Mouse (Mus musculus): ENCODE results near the gene Col4a1.
A peak's percentile ranks its signal among the peaks of the same experiment; 100 is the strongest.

The Col4a1 gene

GRCm38 (mm10) chr8:11312349-11313175 lies at the start of gene Col4a1, which contains the start of gene Col4a2:
Col4a1 (minus strand) TSS chr8:11312826.
Col4a2 (plus strand) TSS chr8:11312805.
- no peaks in the 10 kb centered on the region for H3K36me3 ChIP-seq (ENCODE audit: control insufficient read depth, insufficient read depth, low read length, poor library complexity, severe bottlenecking)
- no peak for DNase-seq (ENCODE audit: low read depth, low spot score)
- H3K27me3 ChIP-seq (ENCODE audit: control insufficient read depth, insufficient read depth, low read length, poor library complexity, severe bottlenecking) = no peaks in the 10 kb centered on the region

DNA sequence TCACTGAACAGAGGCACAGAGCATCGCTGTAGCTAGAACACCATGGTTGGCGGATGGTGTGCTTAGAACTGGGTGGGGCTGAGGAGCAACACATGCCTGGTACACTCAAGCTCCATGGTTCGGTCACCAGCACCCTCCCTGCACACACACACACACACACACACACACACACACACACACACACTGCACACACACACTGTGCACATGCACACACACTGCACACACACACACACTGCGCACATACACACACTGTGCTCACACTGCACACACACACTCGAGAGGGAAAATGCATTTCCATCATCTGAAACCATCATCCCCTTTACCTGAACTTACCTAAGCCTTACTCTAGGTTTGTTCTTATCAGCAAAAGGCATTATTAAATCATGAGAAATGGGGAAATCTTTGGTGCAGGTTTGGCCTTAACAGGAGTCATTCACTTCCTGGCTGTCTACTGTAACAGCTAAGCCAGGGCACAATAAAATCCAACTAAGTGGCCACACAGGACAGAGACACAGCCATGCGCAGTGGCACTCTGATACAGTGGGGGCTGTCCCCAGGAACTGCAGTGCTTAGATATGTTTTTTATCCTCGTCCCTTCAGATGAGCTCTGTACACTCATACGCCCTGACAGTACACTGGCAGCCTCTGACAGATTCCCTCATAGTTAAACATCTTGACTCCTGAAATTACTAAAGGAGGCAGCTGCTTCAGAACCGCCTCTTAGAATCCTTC lies 49.1 kb upstream of the Col4a1 start:
- DNase-seq (ENCODE audit: low read depth, low spot score) = no peak
- no peaks in the 10 kb centered on the region for H3K36me3 ChIP-seq (ENCODE audit: control insufficient read depth, insufficient read depth, low read length, poor library complexity, severe bottlenecking)

GRCm38 (mm10) chr8:11359846-11360245 lies 47.2 kb upstream of the Col4a1 start:
- H3K36me3 ChIP-seq (ENCODE audit: control insufficient read depth, insufficient read depth, low read length, poor library complexity, severe bottlenecking) = no peaks in the 10 kb centered on the region
- H3K27me3 ChIP-seq (ENCODE audit: control insufficient read depth, insufficient read depth, low read length, poor library complexity, severe bottlenecking) = no peaks in the 10 kb centered on the region
- no peak for DNase-seq (ENCODE audit: low read depth, low spot score)

More for the DNA sequence above, 49.1 kb upstream of the Col4a1 start:
- H3K27me3 ChIP-seq (ENCODE audit: control insufficient read depth, insufficient read depth, low read length, poor library complexity, severe bottlenecking) = no peaks in the 10 kb centered on the region

- no peak for DNase-seq (ENCODE audit: low read depth, low spot score)
- Histone ChIP-seq H3K36me3 (ENCODE audit: control insufficient read depth, insufficient read depth, low read length, poor library complexity, severe bottlenecking) (no peaks in the 10 kb centered on the region), H3K27me3 (ENCODE audit: control insufficient read depth, insufficient read depth, low read length, poor library complexity, severe bottlenecking) (no peaks in the 10 kb centered on the region)
Observed at GRCm38 (mm10) chr8:11357921-11358436, 45.4 kb upstream of the Col4a1 start.

DNA sequence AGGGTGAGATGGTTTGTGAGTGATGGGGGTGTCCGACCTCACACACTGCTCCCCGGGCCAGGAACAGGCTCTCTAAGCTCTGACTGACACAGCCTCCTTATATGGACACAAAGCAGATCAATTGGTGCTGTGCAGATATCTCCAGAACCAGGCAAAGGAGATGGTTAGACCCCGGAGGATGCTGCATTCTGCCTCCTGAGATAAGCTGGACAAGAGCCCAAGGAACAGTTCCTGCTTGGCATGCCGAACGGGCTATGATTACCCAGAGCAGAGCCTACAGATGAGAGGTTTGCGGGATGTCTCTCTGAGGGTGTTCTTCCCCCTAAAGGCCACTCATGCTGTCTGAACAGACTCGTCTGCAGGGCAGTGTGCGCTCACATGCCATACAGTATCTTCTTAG lies 44.1 kb upstream of the Col4a1 start:
- Histone ChIP-seq H3K27me3 (ENCODE audit: control insufficient read depth, insufficient read depth, low read length, poor library complexity, severe bottlenecking) (no peaks in the 10 kb centered on the region), H3K36me3 (ENCODE audit: control insufficient read depth, insufficient read depth, low read length, poor library complexity, severe bottlenecking) (no peaks in the 10 kb centered on the region)
- DNase-seq (ENCODE audit: low read depth, low spot score) = no peak

DNA sequence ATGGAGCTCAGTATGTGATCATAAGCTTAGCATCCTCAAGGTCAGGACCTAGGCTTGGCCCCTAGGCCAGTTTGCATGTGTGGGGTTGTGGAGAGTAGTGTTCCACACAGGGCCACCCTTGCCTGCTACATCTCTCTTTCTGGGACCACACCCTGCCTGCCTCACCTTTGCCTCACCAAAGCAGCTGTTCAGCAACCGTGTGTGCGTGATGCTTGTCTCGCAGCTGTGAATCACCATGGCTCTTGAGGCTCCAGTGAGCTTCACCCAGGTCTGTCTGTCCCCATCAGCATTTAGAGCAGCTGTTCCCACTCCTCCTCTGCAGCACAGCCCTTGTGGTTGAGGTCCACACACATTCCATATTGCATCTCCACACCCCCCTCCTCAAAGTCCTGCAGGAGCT lies 43.3 kb upstream of the Col4a1 start:
- no peak for DNase-seq (ENCODE audit: low read depth, low spot score)
- Histone ChIP-seq H3K36me3 (ENCODE audit: control insufficient read depth, insufficient read depth, low read length, poor library complexity, severe bottlenecking) (no peaks in the 10 kb centered on the region), H3K27me3 (ENCODE audit: control insufficient read depth, insufficient read depth, low read length, poor library complexity, severe bottlenecking) (no peaks in the 10 kb centered on the region)

DNA sequence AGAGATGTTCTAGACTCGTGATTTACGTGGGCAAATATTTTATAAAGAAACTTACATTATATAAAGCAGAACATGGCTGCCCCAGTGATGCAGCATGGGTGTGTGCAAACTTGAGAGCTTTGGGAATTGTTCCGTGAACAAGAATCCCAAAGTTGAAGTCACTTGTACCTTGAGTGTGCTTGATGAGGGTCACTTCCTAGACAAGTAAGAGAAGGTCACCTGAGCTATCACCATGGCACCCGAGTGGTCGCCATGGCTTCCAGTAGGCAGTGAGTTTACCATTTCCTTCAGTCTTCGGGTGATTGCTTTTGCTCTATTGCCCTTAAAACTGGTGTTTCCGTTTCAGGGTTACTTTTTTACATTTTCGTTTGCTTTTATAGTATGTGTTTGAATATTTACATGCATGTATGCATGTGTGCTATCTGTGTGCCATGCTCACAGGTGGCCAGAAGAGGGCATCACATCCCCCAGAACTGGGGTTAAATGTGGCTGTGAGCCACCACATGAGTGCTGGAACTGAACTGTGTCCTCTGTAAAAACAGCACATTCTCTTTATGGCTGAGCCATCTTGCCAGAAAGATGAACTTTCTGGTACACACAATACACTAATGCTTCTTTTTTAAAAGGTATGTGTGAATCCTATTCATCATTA lies 42.3 kb upstream of the Col4a1 start:
- no peaks in the 10 kb centered on the region for H3K36me3 ChIP-seq (ENCODE audit: control insufficient read depth, insufficient read depth, low read length, poor library complexity, severe bottlenecking)
- no peaks in the 10 kb centered on the region for H3K27me3 ChIP-seq (ENCODE audit: control insufficient read depth, insufficient read depth, low read length, poor library complexity, severe bottlenecking)
- no peak for DNase-seq (ENCODE audit: low read depth, low spot score)

DNA sequence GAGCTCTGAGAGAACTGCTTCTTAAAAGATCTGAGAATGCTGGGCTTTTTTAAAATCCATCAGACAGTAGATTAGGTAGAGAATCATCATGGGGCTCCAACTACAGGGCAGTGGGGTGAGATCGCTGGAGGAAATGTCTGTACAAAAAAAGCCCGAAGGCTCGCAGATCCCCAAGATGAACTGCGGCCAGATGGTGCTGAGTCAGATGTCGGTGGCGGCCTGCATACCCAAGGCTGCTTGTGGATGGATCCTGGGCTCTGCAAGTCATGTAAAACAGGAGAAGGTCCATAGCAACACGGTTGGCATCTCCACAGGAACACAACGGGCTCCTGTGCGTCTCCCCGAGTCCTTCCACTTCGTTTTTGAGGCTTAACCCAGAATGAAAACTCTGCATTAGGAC lies 39.9 kb upstream of the Col4a1 start:
- no peaks in the 10 kb centered on the region for H3K27me3 ChIP-seq (ENCODE audit: control insufficient read depth, insufficient read depth, low read length, poor library complexity, severe bottlenecking)
- no peak for DNase-seq (ENCODE audit: low read depth, low spot score)
- no peaks in the 10 kb centered on the region for H3K36me3 ChIP-seq (ENCODE audit: control insufficient read depth, insufficient read depth, low read length, poor library complexity, severe bottlenecking)

GRCm38 (mm10) chr8:11351355-11351754 lies 38.7 kb upstream of the Col4a1 start:
- Histone ChIP-seq H3K27me3 (ENCODE audit: control insufficient read depth, insufficient read depth, low read length, poor library complexity, severe bottlenecking) (no peaks in the 10 kb centered on the region), H3K36me3 (ENCODE audit: control insufficient read depth, insufficient read depth, low read length, poor library complexity, severe bottlenecking) (no peaks in the 10 kb centered on the region)
- no peak for DNase-seq (ENCODE audit: low read depth, low spot score)

DNA sequence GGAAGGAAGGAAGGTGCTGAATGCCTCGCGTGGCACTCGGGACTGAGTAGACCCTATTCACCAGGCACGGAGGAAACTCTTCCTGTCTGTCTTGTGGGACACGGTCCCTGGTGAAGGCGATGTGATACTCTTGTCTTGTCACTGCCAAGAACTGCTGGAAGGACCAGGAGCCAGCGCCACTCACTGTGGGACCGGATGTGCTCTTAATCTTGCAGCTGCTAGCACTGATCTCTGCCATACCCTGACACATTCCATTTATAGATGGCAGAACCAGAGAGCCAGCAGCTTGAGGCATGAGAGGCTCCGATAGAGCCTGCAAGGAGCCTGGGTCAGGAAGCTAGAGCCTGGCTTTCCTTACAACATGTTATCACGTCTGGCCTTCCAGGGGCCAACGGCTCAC lies 36.0 kb upstream of the Col4a1 start:
- Histone ChIP-seq H3K27me3 (ENCODE audit: control insufficient read depth, insufficient read depth, low read length, poor library complexity, severe bottlenecking) (no peaks in the 10 kb centered on the region), H3K36me3 (ENCODE audit: control insufficient read depth, insufficient read depth, low read length, poor library complexity, severe bottlenecking) (no peaks in the 10 kb centered on the region)
- no peak for DNase-seq (ENCODE audit: low read depth, low spot score)

DNA sequence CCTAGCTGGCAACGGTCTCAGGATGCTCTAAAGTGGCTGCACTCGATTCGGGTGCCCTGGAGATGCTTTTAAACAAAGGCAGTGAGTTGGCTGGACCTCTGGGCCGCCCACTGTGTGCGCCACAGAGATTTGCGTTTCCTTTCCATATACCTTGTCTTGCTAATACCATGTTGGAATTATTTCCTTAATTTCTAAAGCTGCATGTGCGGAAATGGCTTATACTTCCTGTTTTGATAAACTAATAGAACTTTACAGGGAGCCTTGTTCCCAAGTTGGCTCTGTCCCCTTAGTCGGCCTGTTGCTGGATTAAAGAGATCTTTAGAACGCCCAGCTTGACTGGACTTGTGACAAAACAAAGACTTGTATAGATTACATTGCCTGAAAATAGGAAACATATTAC lies 35.1 kb upstream of the Col4a1 start:
- no peaks in the 10 kb centered on the region for H3K27me3 ChIP-seq (ENCODE audit: control insufficient read depth, insufficient read depth, low read length, poor library complexity, severe bottlenecking)
- no peak for DNase-seq (ENCODE audit: low read depth, low spot score)
- no peaks in the 10 kb centered on the region for H3K36me3 ChIP-seq (ENCODE audit: control insufficient read depth, insufficient read depth, low read length, poor library complexity, severe bottlenecking)

DNA sequence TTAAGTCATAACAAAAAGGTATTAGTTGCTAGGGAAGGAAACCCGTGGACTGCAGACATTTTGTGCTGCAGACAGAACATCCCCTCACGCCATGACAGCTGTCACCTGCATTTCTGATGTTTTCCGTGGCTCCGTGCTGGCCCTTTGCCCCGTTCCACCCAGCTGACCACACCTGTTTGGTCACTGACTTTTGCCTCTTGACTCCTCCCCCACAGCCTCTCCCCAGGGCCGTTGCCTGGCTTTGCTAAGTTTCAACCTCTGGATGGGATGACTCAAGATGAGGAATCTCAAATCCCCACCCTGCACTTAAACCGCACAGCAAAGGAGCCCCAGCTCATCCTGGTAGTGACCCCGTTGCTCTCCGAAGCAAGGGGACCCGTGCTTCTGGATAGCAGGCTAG lies 33.6 kb upstream of the Col4a1 start:
- DNase-seq (ENCODE audit: low read depth, low spot score) = no peak
- Histone ChIP-seq H3K27me3 (ENCODE audit: control insufficient read depth, insufficient read depth, low read length, poor library complexity, severe bottlenecking) (no peaks in the 10 kb centered on the region), H3K36me3 (ENCODE audit: control insufficient read depth, insufficient read depth, low read length, poor library complexity, severe bottlenecking) (no peaks in the 10 kb centered on the region)

GRCm38 (mm10) chr8:11344459-11344858 lies 31.8 kb upstream of the Col4a1 start:
- H3K27me3 ChIP-seq (ENCODE audit: control insufficient read depth, insufficient read depth, low read length, poor library complexity, severe bottlenecking) = no peaks in the 10 kb centered on the region
- DNase-seq (ENCODE audit: low read depth, low spot score) = no peak
- no peaks in the 10 kb centered on the region for H3K36me3 ChIP-seq (ENCODE audit: control insufficient read depth, insufficient read depth, low read length, poor library complexity, severe bottlenecking)

DNA sequence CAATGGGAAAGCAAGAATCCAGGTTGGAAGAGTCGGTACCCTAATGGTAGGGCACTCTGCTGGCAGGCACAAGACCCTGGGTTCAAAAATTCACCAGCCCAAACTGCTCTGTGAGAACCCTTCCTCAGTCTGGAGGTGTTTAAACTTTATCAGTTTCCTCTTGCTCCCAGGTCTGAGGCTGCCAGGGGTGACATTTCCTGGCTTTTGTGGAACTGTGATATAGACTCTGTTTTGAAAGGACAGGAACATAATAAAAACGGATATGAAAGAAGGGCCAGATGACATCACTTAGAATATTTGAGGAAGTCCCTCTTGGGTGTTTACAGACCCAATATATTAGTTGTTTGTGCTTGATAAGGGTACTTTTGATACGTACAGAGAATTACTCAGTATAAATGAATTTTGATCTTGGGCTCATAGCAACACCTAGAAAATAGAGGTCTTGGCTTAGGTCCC lies 28.5 kb upstream of the Col4a1 start:
- DNase-seq (ENCODE audit: low read depth, low spot score) = peak; percentile 1
- Histone ChIP-seq H3K36me3 (ENCODE audit: control insufficient read depth, insufficient read depth, low read length, poor library complexity, severe bottlenecking) (no peaks in the 10 kb centered on the region), H3K27me3 (ENCODE audit: control insufficient read depth, insufficient read depth, low read length, poor library complexity, severe bottlenecking) (no peaks in the 10 kb centered on the region)
